Mouse (Mus musculus) forebrain, embryonic 14.5 days (tissue): Measurements from ENCODE around the gene Snx22. TPM values are rescaled to one million over a fixed set of nuclear protein-coding genes. Genes with fewer than 3 reads are reported as not detected.

Experiments used
- ATAC-seq: fragments of 200-750 bp; cut with Nextera tagmentation; 2 replicates; pipeline ENCODE4 v1.8.0; 2017; ENCODE audit warnings: mild to moderate bottlenecking, moderate library complexity
- DNase-seq: peaks from one replicate; pipeline ENCODE4 v3.0.0-alpha.2; 2015; ENCODE audit warnings: low spot score
- H3K27ac ChIP-seq: fragments of 300-500 bp; sonication (generic); 2 replicates; pipeline ENCODE4 v1.5.1; 2014; ENCODE audit warnings: low read depth, mild to moderate bottlenecking, control low read depth, low read length, moderate library complexity
- H3K27me3 ChIP-seq: fragments of 300-500 bp; sonication (generic); replicated peaks from 2 replicates; pipeline ENCODE4 v1.6.1; 2014; ENCODE audit warnings: low read length, control low read depth, mixed read lengths; ENCODE audit not compliant: control insufficient read depth, insufficient read depth
- H3K36me3 ChIP-seq: fragments of 300-500 bp; sonication (generic); 2 replicates; pipeline ENCODE4 v1.6.1; 2014; ENCODE audit warnings: low read length, control low read depth; ENCODE audit not compliant: control insufficient read depth, insufficient read depth
- H3K4me1 ChIP-seq: fragments of 300-500 bp; sonication (generic); 2 replicates; pipeline ENCODE4 v1.6.1; 2014; ENCODE audit warnings: antibody characterized with exemption, low read length, control low read depth; ENCODE audit not compliant: control insufficient read depth, insufficient read depth
- H3K4me2 ChIP-seq: fragments of 300-500 bp; sonication (generic); 2 replicates; pipeline ENCODE4 v1.6.1; 2014; ENCODE audit warnings: mild to moderate bottlenecking, control low read depth, low read length
- H3K4me3 ChIP-seq: fragments of 300-500 bp; sonication (generic); 2 replicates; pipeline ENCODE4 v1.5.1; 2014; ENCODE audit warnings: low read depth, low read length, control low read depth
- H3K9ac ChIP-seq: fragments of 300-500 bp; sonication (generic); 2 replicates; pipeline ENCODE4 v1.6.1; 2014; ENCODE audit warnings: mild to moderate bottlenecking, low read length, control low read depth, moderate library complexity
- H3K9me3 ChIP-seq: fragments of 300-500 bp; sonication (generic); replicated peaks from 2 replicates; pipeline ENCODE4 v1.6.1; 2016; ENCODE audit warnings: low read length, control low read depth, mixed read lengths; ENCODE audit not compliant: control insufficient read depth
- WGBS: fragments of 180-500 bp; shearing (Covaris S2); extraction: QIAGEN DNeasy Blood & Tissue Kit; methylation state at CpG from one replicate; pipeline ENCODE4 v1.1.7; 2014; 5-methylcytosine and 5-hydroxymethylcytosine counted together
- polyA plus RNA-seq: library from polyadenylated mRNA; unstranded; fragments of >200 nt; fragmentation: Nextera tagmentation; extraction: Ambion mirVana; gene quantifications from 2 replicates; pipeline ENCODE4 v1.2.1, GENCODE M21; 2014

Gene Snx22
- polyA plus RNA-seq, 1 experiment from 2014 or later: 3.6 TPM

- ATAC-seq: no peak
- no peak overlapping the region for H3K4me3 ChIP-seq
- H3K27ac ChIP-seq: no peak overlapping the region
- H3K36me3 ChIP-seq: peaks cover 80% of the 10 kb centered on the region
- no peak overlapping the region for H3K4me2 ChIP-seq
- H3K9me3 ChIP-seq: no peaks in the 10 kb centered on the region
- 85% methylated on average over 8 of the region's 8 CpGs for WGBS
- H3K27me3 ChIP-seq: no peaks in the 10 kb centered on the region
- no peaks in the 10 kb centered on the region for H3K4me1 ChIP-seq
- H3K9ac ChIP-seq: no peak overlapping the region
- no peak for DNase-seq
Measured at GRCm38 (mm10) chr9:66101577-66101976, 32.1 kb upstream of the Snx22 start.

- 97% methylated on average over 2 of the region's 2 CpGs for WGBS
- H3K4me3 ChIP-seq: no peak overlapping the region
- no peak overlapping the region for H3K9ac ChIP-seq
- no peaks in the 10 kb centered on the region for H3K4me1 ChIP-seq
- peaks cover 99% of the 10 kb centered on the region for H3K36me3 ChIP-seq
- DNase-seq (no peak), ATAC-seq (no peak)
- H3K9me3 ChIP-seq: no peaks in the 10 kb centered on the region
- H3K4me2 ChIP-seq: no peak overlapping the region
- no peak overlapping the region for H3K27ac ChIP-seq
- H3K27me3 ChIP-seq: no peaks in the 10 kb centered on the region
Measured at GRCm38 (mm10) chr9:66092664-66093063, 23.1 kb upstream of the Snx22 start.

GRCm38 (mm10) chr9:66091327-66092231, 22.1 kb upstream of the Snx22 start:
- Histone ChIP-seq H3K4me2 (no peak overlapping the region), H3K36me3 (peaks cover 96% of the 10 kb centered on the region), H3K27me3 (no peaks in the 10 kb centered on the region), H3K4me3 (no peak overlapping the region), H3K9me3 (no peaks in the 10 kb centered on the region), H3K27ac (no peak overlapping the region), H3K9ac (no peak overlapping the region), H3K4me1 (no peaks in the 10 kb centered on the region)
- ATAC-seq (no peak), DNase-seq (no peak)
- 82% methylated on average over 6 of the region's 6 CpGs for WGBS

- 88% methylated on average over 13 of the region's 13 CpGs for WGBS
- H3K4me1 ChIP-seq: no peaks in the 10 kb centered on the region
Measured at GRCm38 (mm10) chr9:66090593-66091244, 21.2 kb upstream of the Snx22 start.

GRCm38 (mm10) chr9:66088411-66088810, 18.9 kb upstream of the Snx22 start:
- H3K36me3 ChIP-seq: peaks cover 70% of the 10 kb centered on the region
- no peak overlapping the region for H3K9ac ChIP-seq
- ATAC-seq: peak; percentile 15; the same call in 1 of the 2 replicates

More at GRCm38 (mm10) chr9:66090593-66091244, 21.2 kb upstream of the Snx22 start:
- Histone ChIP-seq H3K9ac (no peak overlapping the region), H3K36me3 (peaks cover 93% of the 10 kb centered on the region), H3K4me3 (no peak overlapping the region), H3K9me3 (no peaks in the 10 kb centered on the region), H3K27me3 (no peaks in the 10 kb centered on the region), H3K4me2 (no peak overlapping the region), H3K27ac (no peak overlapping the region)
- ATAC-seq (no peak), DNase-seq (no peak)

GRCm38 (mm10) chr9:66087062-66087461, 17.5 kb upstream of the Snx22 start:
- Histone ChIP-seq H3K27ac (no peak overlapping the region), H3K4me2 (no peak overlapping the region), H3K4me1 (no peaks in the 10 kb centered on the region), H3K9ac (no peak overlapping the region), H3K4me3 (no peak overlapping the region), H3K9me3 (no peaks in the 10 kb centered on the region), H3K36me3 (peaks cover 57% of the 10 kb centered on the region), H3K27me3 (no peaks in the 10 kb centered on the region)
- ATAC-seq: no peak
- no peak for DNase-seq
- WGBS: 93% methylated on average over 7 of the region's 7 CpGs

More at GRCm38 (mm10) chr9:66088411-66088810, 18.9 kb upstream of the Snx22 start:
- Histone ChIP-seq H3K27ac (no peak overlapping the region), H3K4me1 (no peaks in the 10 kb centered on the region), H3K4me2 (no peak overlapping the region), H3K4me3 (no peak overlapping the region), H3K27me3 (no peaks in the 10 kb centered on the region), H3K9me3 (no peaks in the 10 kb centered on the region)
- 59% methylated on average over 4 of the region's 4 CpGs for WGBS
- DNase-seq: peak; percentile 48

GRCm38 (mm10) chr9:66084171-66084570, 14.7 kb upstream of the Snx22 start:
- DNase-seq (no peak), ATAC-seq (no peak)
- Histone ChIP-seq H3K36me3 (peaks cover 28% of the 10 kb centered on the region), H3K27ac (no peak overlapping the region), H3K4me2 (no peak overlapping the region), H3K4me1 (no peaks in the 10 kb centered on the region), H3K9ac (no peak overlapping the region), H3K4me3 (no peak overlapping the region), H3K9me3 (no peaks in the 10 kb centered on the region), H3K27me3 (no peaks in the 10 kb centered on the region)
- WGBS: 95% methylated on average over 3 of the region's 3 CpGs

GRCm38 (mm10) chr9:66081999-66082398, 12.5 kb upstream of the Snx22 start:
- Histone ChIP-seq H3K4me3 (no peak overlapping the region), H3K9ac (no peak overlapping the region), H3K36me3 (peaks cover 7% of the 10 kb centered on the region), H3K27me3 (no peaks in the 10 kb centered on the region), H3K4me1 (0 out of 2 replicates have a peak, but pooled peaks cover 4% of the 10 kb centered on the region), H3K27ac (no peak overlapping the region), H3K9me3 (no peaks in the 10 kb centered on the region), H3K4me2 (no peak overlapping the region)
- ATAC-seq (no peak), DNase-seq (no peak)
- 86% methylated on average over 4 of the region's 4 CpGs for WGBS
